Mouse (Mus musculus) cerebellum, adult 2 months (tissue): ENCODE results near the gene Kcnj14.

ENCODE experiments used
- CTCF ChIP-seq: fragments of 200-500 bp; IDR thresholded peaks from 2 replicates; pipeline ENCODE4 v1.5.1; 2011; ENCODE audit warnings: low read depth, mild to moderate bottlenecking, control low read depth, low read length, moderate library complexity, borderline replicate concordance; ENCODE audit not compliant: insufficient read depth
- POLR2A ChIP-seq: fragments of 200-500 bp; IDR thresholded peaks from 2 replicates; pipeline ENCODE4 v1.6.1; 2011; ENCODE audit warnings: low read length, control low read depth, borderline replicate concordance; ENCODE audit not compliant: insufficient read depth

- TF ChIP-seq CTCF: peak; percentile 100
- no peak for TF ChIP-seq POLR2A
These were observed 23.2 kb downstream of the Kcnj14 start for GRCm38 (mm10) chr7:45801348-45801747.
